Mouse (Mus musculus) left cerebral cortex, postnatal 4 days (tissue): Measurements from ENCODE around the gene Casd1. TPM values are rescaled to one million over a fixed set of nuclear protein-coding genes. Genes with fewer than 3 reads are reported as not detected.

ENCODE experiments used
- total RNA-seq, 2 experiments: library from RNA; stranded (reverse); gene quantifications; 2 replicates each; pipeline ENCODE4 v1.2.3; 2021

Gene Casd1
- total RNA-seq, 2 experiments from 2014 or later = 46.1 to 46.4 TPM

Other genes with a start within 250 kb of the Casd1 start
- gene Col1a2, start 96.0 kb upstream of the Casd1 start, total RNA-seq = 10 to 100 TPM; 67.5 to 70.6 TPM
- gene Sgce, start 146.4 kb downstream of the Casd1 start, total RNA-seq = 10 to 100 TPM; 39.2 to 41.0 TPM
- gene Peg10, start 146.5 kb downstream of the Casd1 start, total RNA-seq = 10 to 100 TPM in 1 of 2 experiments, 1 to 10 TPM in 1; 9.6 to 18.9 TPM